Mouse (Mus musculus): ENCODE measurements at regions not wholly inside any gene's neighbourhood (a gene's known extent, or its start where the extent isn't known, plus 50 kb on each side); places are given as distances from the start of the nearest gene placed in this dataset.

DNA sequence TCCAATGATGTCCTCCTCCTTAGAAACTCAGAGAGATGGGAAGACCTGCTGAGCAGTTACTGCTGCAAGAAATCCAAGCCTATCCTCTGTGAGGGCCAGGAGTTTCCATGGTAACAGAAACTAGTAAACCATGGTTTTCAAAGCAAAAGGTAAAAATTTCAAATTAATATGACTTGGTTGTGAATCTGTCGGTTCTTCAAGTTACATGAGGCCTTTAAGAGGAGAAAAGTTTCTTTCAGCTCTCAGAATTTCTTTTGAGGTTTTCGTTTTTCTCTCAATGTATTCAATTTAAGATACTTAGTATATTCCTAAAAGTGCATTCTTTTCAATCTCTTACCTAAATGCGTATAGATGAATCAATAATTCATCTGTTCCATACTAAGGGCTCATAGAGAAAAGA is 53.9 kb upstream of the Ptgfr start:
- ATAC-seq (ENCODE audit: low FRiP score): no peak
- WGBS: 65% methylated on average over 3 of the region's 3 CpGs
- no peak overlapping the region for H3K27ac ChIP-seq
- H3K4me3 ChIP-seq: no peak overlapping the region
- H3K27me3 ChIP-seq: no peaks in the 10 kb centered on the region
- no peak overlapping the region for H3K4me2 ChIP-seq
- peaks cover 4% of the 10 kb centered on the region; the same call in 1 of the 2 replicates for H3K4me1 ChIP-seq (replicated peaks)
- no peaks in the 10 kb centered on the region for H3K9me3 ChIP-seq
- H3K9ac ChIP-seq: no peak overlapping the region
- H3K36me3 ChIP-seq: no peaks in the 10 kb centered on the region

DNA sequence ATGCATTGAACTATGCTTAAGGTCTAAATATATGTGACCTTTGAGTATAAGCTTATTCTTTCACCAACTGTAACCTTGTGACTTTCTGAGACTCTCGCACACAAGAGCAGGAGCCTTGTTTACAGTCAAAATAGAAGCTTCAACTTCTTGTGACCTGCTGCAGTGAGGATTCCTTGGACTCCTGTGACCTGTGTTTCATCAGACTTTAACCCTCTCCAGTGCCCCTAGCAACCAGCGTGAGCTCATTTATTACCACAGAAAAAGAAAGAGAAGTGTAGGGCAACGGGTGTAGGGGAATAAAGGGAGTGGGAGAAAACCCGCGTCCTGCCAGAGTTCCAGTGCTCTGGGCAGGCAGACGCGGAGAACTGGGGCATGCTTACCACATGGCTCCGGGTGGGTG is 52.3 kb upstream of the Ptgfr start:
- H3K27ac ChIP-seq: no peak overlapping the region
- H3K9ac ChIP-seq: no peak overlapping the region
- no peak overlapping the region for H3K4me2 ChIP-seq
- no peak for ATAC-seq (ENCODE audit: low FRiP score)
- no peak overlapping the region for H3K4me3 ChIP-seq
- WGBS: 43% methylated on average over 8 of the region's 8 CpGs
- peaks cover 4% of the 10 kb centered on the region; the same call in 1 of the 2 replicates for H3K4me1 ChIP-seq (replicated peaks)
- H3K36me3 ChIP-seq: no peaks in the 10 kb centered on the region
- H3K9me3 ChIP-seq: no peaks in the 10 kb centered on the region
- no peaks in the 10 kb centered on the region for H3K27me3 ChIP-seq
